In genomic region chr2:84883084-84883483, GRCm38 (mm10) we compare ENCODE assay signal across 9 mouse cellular contexts. TPM values are rescaled to one million over a fixed set of nuclear protein-coding genes. Genes with fewer than 3 reads are reported as not detected.
A peak's percentile ranks its signal among the peaks of the same experiment; 100 is the strongest.
DNase-seq lines count a peak whose midpoint lies in the region; ATAC-seq and TF ChIP-seq lines count a peak whose summit lies in the region.
"Had no signal": no experiment of that assay in that cellular context is flagged by ENCODE, and none has a peak within 500 bp of the region (broad histone marks: within the 10 kb centered on the region; RNA-seq: fewer than 3 reads in every experiment).

No protein-coding gene starts in this region.

- no peak for DNase-seq in kidney, adult 18-20 months
- no peak for DNase-seq in hindbrain, postnatal 0 days (ENCODE audit: low spot score)
- no peak for DNase-seq in gastrocnemius, postnatal 25 days
- DNase-seq in urinary bladder, postnatal 25 days (ENCODE audit: low spot score) = no peak
- DNase-seq in thymus, adult 18-20 months = no peak

- no peak overlapping the region for H3K9ac ChIP-seq in kidney, embryonic 15.5 days
- H3K9ac ChIP-seq in embryonic facial prominence, embryonic 13.5 days = peak overlapping the region; percentile 49; the same call in 1 of the 2 replicates
- no peak overlapping the region for H3K9ac ChIP-seq in hindbrain, postnatal 0 days (replicated peaks; ENCODE audit: low read length)
- H3K9ac ChIP-seq in midbrain, embryonic 15.5 days = no peak overlapping the region

- peaks cover 77% of the 10 kb centered on the region for H3K27me3 ChIP-seq in kidney, embryonic 15.5 days
- H3K27me3 ChIP-seq in embryonic facial prominence, embryonic 13.5 days = peaks cover 82% of the 10 kb centered on the region
- peaks cover 27% of the 10 kb centered on the region; the same call in 1 of the 2 replicates for H3K27me3 ChIP-seq in hindbrain, postnatal 0 days (ENCODE audit: insufficient read depth, low read length)
- peaks cover 38% of the 10 kb centered on the region for H3K27me3 ChIP-seq in midbrain, embryonic 15.5 days (replicated peaks)

- H3K4me1 ChIP-seq in kidney, embryonic 15.5 days = peaks cover 41% of the 10 kb centered on the region
- H3K4me1 ChIP-seq in embryonic facial prominence, embryonic 13.5 days = peaks cover 40% of the 10 kb centered on the region
- H3K4me1 ChIP-seq in hindbrain, postnatal 0 days (ENCODE audit: insufficient read depth, low read length) = no peaks in the 10 kb centered on the region; the same call in none of the 2 replicates
- peaks cover 35% of the 10 kb centered on the region for H3K4me1 ChIP-seq in midbrain, embryonic 15.5 days

- peak; percentile 16 for ATAC-seq in kidney, embryonic 15.5 days (replicated peaks; ENCODE audit: low FRiP score)
- no peak for ATAC-seq in embryonic facial prominence, embryonic 13.5 days (ENCODE audit: insufficient number of reproducible peaks, insufficient read depth, low FRiP score, low TSS enrichment, low read depth)
- ATAC-seq in hindbrain, postnatal 0 days = no peak
- ATAC-seq in midbrain, embryonic 15.5 days (replicated peaks) = no peak

- H3K4me3 ChIP-seq in kidney, embryonic 15.5 days (replicated peaks) = peak overlapping the region; percentile 27
- peak overlapping the region; percentile 21; the same call in 1 of the 2 replicates for H3K4me3 ChIP-seq in embryonic facial prominence, embryonic 13.5 days
- H3K4me3 ChIP-seq in hindbrain, postnatal 0 days (ENCODE audit: low read length) = 0 out of 2 replicates have a peak overlapping the region, but pooled peaks have one; percentile 8
- peak overlapping the region; percentile 19; the same call in 1 of the 2 replicates for H3K4me3 ChIP-seq in midbrain, embryonic 15.5 days

- H3K9me3 ChIP-seq in kidney, embryonic 15.5 days (replicated peaks) = no peaks in the 10 kb centered on the region
- H3K9me3 ChIP-seq in embryonic facial prominence, embryonic 13.5 days = no peaks in the 10 kb centered on the region
- no peaks in the 10 kb centered on the region for H3K9me3 ChIP-seq in hindbrain, postnatal 0 days (ENCODE audit: low read length)
- no peaks in the 10 kb centered on the region for H3K9me3 ChIP-seq in midbrain, embryonic 15.5 days

- no peak overlapping the region for H3K27ac ChIP-seq in kidney, embryonic 15.5 days
- no peak overlapping the region for H3K27ac ChIP-seq in embryonic facial prominence, embryonic 13.5 days
- no peak overlapping the region for H3K27ac ChIP-seq in hindbrain, postnatal 0 days
- H3K27ac ChIP-seq in midbrain, embryonic 15.5 days = no peak overlapping the region

- under 1% methylated on average over 6 of the region's 6 CpGs for WGBS in kidney, embryonic 15.5 days
- WGBS in embryonic facial prominence, embryonic 13.5 days = 5% methylated on average over 6 of the region's 6 CpGs
- WGBS in hindbrain, postnatal 0 days = 12% methylated on average over 6 of the region's 6 CpGs
- 4% methylated on average over 6 of the region's 6 CpGs for WGBS in midbrain, embryonic 15.5 days

- H3K36me3 ChIP-seq in kidney, embryonic 15.5 days = no peaks in the 10 kb centered on the region
- H3K36me3 ChIP-seq in embryonic facial prominence, embryonic 13.5 days = no peaks in the 10 kb centered on the region
- H3K36me3 ChIP-seq in hindbrain, postnatal 0 days (ENCODE audit: insufficient read depth, low read length) = no peaks in the 10 kb centered on the region
- H3K36me3 ChIP-seq in midbrain, embryonic 15.5 days (replicated peaks) = no peaks in the 10 kb centered on the region

- TF ChIP-seq CTCF in hindbrain, postnatal 0 days (IDR thresholded peaks at IDR 0.05; ENCODE audit: low read depth) = no peak

- peak overlapping the region; percentile 56 for H3K4me2 ChIP-seq in kidney, embryonic 15.5 days
- peak overlapping the region; percentile 52 for H3K4me2 ChIP-seq in embryonic facial prominence, embryonic 13.5 days
- H3K4me2 ChIP-seq in hindbrain, postnatal 0 days (ENCODE audit: low read depth, low read length) = peak overlapping the region; percentile 32
- peak overlapping the region; percentile 48 for H3K4me2 ChIP-seq in midbrain, embryonic 15.5 days

RNA-seq across cellular contexts. Expression of gene Rtn4rl2, which starts 3.4 kb away (rescaled TPM):
- 1.2 and 1.6 TPM in 2 replicates for polyA plus RNA-seq in kidney, embryonic 15.5 days (2015; fragmentation: Nextera tagmentation; extraction: Ambion mirVana)
- 1.0 and 1.3 TPM in 2 replicates for polyA plus RNA-seq in embryonic facial prominence, embryonic 13.5 days (2015; fragmentation: Nextera tagmentation; extraction: Ambion mirVana)
- 10.1 and 12.2 TPM in 2 replicates for total RNA-seq in hindbrain, postnatal 0 days (2014; rRNA removed)
- 4.2 and 4.3 TPM in 2 replicates for polyA plus RNA-seq in hindbrain, postnatal 0 days (2015; fragmentation: Nextera tagmentation; extraction: Ambion mirVana)
- polyA plus RNA-seq in midbrain, embryonic 15.5 days (2015; fragmentation: Nextera tagmentation; extraction: Ambion mirVana) = 4.9 and 6.0 TPM in 2 replicates
- under 1 TPM; 0.43 to 0.54 TPM for total RNA-seq in gastrocnemius, postnatal 25 days (2021)
- total RNA-seq: CH12.LX had no signal

RNA-seq across cellular contexts. Expression of gene Slc43a1, which starts 44.4 kb away (rescaled TPM):
- 16.5 and 20.7 TPM in 2 replicates for polyA plus RNA-seq in kidney, embryonic 15.5 days (2015; fragmentation: Nextera tagmentation; extraction: Ambion mirVana)
- 16.5 and 17.0 TPM in 2 replicates for polyA plus RNA-seq in embryonic facial prominence, embryonic 13.5 days (2015; fragmentation: Nextera tagmentation; extraction: Ambion mirVana)
- total RNA-seq in hindbrain, postnatal 0 days (2014; rRNA removed) = 5.8 and 9.3 TPM in 2 replicates
- polyA plus RNA-seq in hindbrain, postnatal 0 days (2015; fragmentation: Nextera tagmentation; extraction: Ambion mirVana) = 1.3 and 1.5 TPM in 2 replicates
- polyA plus RNA-seq in midbrain, embryonic 15.5 days (2015; fragmentation: Nextera tagmentation; extraction: Ambion mirVana) = 1.2 and 1.9 TPM in 2 replicates
- 1 to 10 TPM; 7.7 to 8.4 TPM for total RNA-seq in gastrocnemius, postnatal 25 days (2021)

RNA-seq across cellular contexts. Expression of gene Slc43a3, which starts 53.3 kb away (rescaled TPM):
- polyA plus RNA-seq in kidney, embryonic 15.5 days (2015; fragmentation: Nextera tagmentation; extraction: Ambion mirVana) = 52.4 and 56.3 TPM in 2 replicates
- 32.7 and 33.0 TPM in 2 replicates for polyA plus RNA-seq in embryonic facial prominence, embryonic 13.5 days (2015; fragmentation: Nextera tagmentation; extraction: Ambion mirVana)
- total RNA-seq in hindbrain, postnatal 0 days (2014; rRNA removed) = 4.9 and 9.7 TPM in 2 replicates
- polyA plus RNA-seq in hindbrain, postnatal 0 days (2015; fragmentation: Nextera tagmentation; extraction: Ambion mirVana) = 4.1 and 6.4 TPM in 2 replicates
- polyA plus RNA-seq in midbrain, embryonic 15.5 days (2015; fragmentation: Nextera tagmentation; extraction: Ambion mirVana) = 3.8 and 5.6 TPM in 2 replicates
- total RNA-seq in gastrocnemius, postnatal 25 days (2021) = 10 to 100 TPM; 22.9 to 23.4 TPM

RNA-seq across cellular contexts. Expression of gene Timm10, which starts 56.3 kb away (rescaled TPM):
- polyA plus RNA-seq in kidney, embryonic 15.5 days (2015; fragmentation: Nextera tagmentation; extraction: Ambion mirVana) = 54.2 and 54.4 TPM in 2 replicates
- polyA plus RNA-seq in embryonic facial prominence, embryonic 13.5 days (2015; fragmentation: Nextera tagmentation; extraction: Ambion mirVana) = 40.4 and 47.6 TPM in 2 replicates
- total RNA-seq in hindbrain, postnatal 0 days (2014; rRNA removed) = 44.5 and 57.3 TPM in 2 replicates
- polyA plus RNA-seq in hindbrain, postnatal 0 days (2015; fragmentation: Nextera tagmentation; extraction: Ambion mirVana) = 82.5 and 91.7 TPM in 2 replicates
- 70.1 and 82.8 TPM in 2 replicates for polyA plus RNA-seq in midbrain, embryonic 15.5 days (2015; fragmentation: Nextera tagmentation; extraction: Ambion mirVana)
- 10 to 100 TPM; 49.3 to 51.3 TPM for total RNA-seq in gastrocnemius, postnatal 25 days (2021)
